Mouse (Mus musculus) bone marrow, adult 2 months (tissue): ENCODE data around the gene Tmem9. TPM values are rescaled to one million over a fixed set of nuclear protein-coding genes. Genes with fewer than 3 reads are reported as not detected.
A peak's percentile ranks its signal among the peaks of the same experiment; 100 is the strongest.

ENCODE experiments used
- H3K27ac ChIP-seq: fragments of 200-500 bp; 2 replicates; pipeline ENCODE4 v1.5.1; 2012; ENCODE audit warnings: low read depth, mild to moderate bottlenecking, control low read depth, inconsistent platforms, low read length; ENCODE audit not compliant: control insufficient read depth, poor library complexity, insufficient read depth
- H3K4me1 ChIP-seq: fragments of 200-500 bp; 2 replicates; pipeline ENCODE4 v1.6.1; 2011; ENCODE audit warnings: low read length; ENCODE audit not compliant: control insufficient read depth, insufficient read depth
- H3K4me3 ChIP-seq: fragments of 200-500 bp; replicated peaks from 2 replicates; pipeline ENCODE3; 2011; ENCODE audit warnings: mild to moderate bottlenecking, low read depth, low read length, control low read depth; ENCODE audit not compliant: control insufficient read depth
- CTCF ChIP-seq: fragments of 200-500 bp; IDR thresholded peaks from 2 replicates; pipeline ENCODE4 v1.5.1; 2011; ENCODE audit warnings: low read length, control low read depth; ENCODE audit not compliant: control insufficient read depth, insufficient read depth
- POLR2A ChIP-seq: fragments of 200-500 bp; IDR thresholded peaks from 2 replicates; pipeline ENCODE4 v1.6.1; 2011; ENCODE audit warnings: low read depth, mild to moderate bottlenecking, control low read depth, low read length, borderline replicate concordance; ENCODE audit not compliant: control insufficient read depth
- WGBS: fragments of 180-500 bp; shearing (Covaris S2); methylation state at CpG from one replicate; pipeline ENCODE4 v1.1.7; 2018; 5-methylcytosine and 5-hydroxymethylcytosine counted together
- polyA plus RNA-seq: library from polyadenylated mRNA; stranded (reverse); fragments of >200 nt; gene quantifications from 2 replicates; pipeline ENCODE4 v1.2.4, GENCODE M21; 2011; ENCODE audit warnings: low replicate concordance; ENCODE audit not compliant: missing spikeins, insufficient read depth, insufficient read length

Gene Tmem9
- polyA plus RNA-seq, 1 experiment, result 24.6 TPM

DNA sequence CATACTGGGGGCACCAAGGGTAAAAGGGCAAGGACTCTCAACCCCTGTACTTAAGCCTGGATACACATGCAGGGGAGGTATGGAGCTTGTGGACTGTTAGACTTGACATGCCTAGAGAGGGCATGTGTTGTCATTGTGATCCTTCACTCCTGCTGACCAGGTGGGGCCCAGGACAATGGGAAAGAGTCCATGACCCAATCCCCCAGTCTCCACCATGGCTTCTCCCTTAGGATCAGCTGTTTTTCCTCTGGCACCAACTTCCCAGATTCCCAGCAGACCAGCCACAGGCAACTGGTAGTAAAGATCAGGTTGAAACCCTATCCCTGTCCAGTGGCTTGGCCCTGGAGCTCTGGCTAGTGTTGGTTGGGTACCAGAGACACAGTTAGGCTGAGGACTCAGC lies 18.1 kb upstream of the Tmem9 start:
- no peak overlapping the region for H3K27ac ChIP-seq
- H3K4me1 ChIP-seq, result no peaks in the 10 kb centered on the region; the same call in 1 of the 2 replicates
- H3K4me3 ChIP-seq, result no peak overlapping the region
- TF ChIP-seq POLR2A (no peak), CTCF (no peak)

DNA sequence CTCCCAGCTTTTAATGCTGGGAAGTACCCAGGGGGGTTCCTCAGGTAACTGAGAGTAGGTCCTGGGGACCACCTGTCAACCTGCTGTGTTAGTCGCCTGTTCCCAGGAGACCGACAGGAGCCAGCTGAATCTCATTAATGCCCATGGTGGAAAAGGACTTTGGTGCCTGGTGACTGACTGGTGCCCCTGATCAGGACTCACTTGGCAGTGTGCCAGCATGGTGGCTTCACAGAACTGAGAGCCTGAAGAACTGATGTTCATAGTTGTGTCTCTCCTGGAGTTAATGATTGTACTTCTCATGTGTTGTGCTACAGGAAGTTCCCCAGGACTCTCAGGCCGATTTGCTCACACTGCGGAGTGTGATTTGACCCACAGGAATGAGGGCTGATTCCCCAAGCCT lies 14.5 kb upstream of the Tmem9 start:
- TF ChIP-seq CTCF (no peak), POLR2A (no peak)
- WGBS, result 67% methylated on average over 4 of the region's 4 CpGs
- Histone ChIP-seq H3K4me3 (no peak overlapping the region), H3K27ac (no peak overlapping the region), H3K4me1 (no peaks in the 10 kb centered on the region; the same call in 1 of the 2 replicates)

DNA sequence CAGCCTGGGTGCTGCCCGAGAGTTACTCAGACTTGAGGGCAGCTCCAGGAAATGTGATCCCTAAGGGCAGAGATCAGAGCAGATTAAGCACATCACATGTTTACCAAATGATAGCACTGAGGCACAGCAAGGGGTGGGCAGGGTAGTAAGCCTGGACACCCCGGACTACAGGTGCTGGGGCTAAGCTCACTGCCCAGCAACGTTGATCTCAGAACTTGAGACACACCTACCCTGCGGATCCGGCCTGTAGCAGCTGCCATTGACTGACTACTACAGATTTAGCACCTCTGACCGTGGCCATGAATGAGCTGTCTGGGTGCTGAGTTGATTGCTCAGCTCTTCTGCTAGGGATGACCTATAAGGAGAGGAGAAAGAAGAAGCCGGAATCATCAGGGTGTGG lies 10.4 kb upstream of the Tmem9 start:
- Histone ChIP-seq H3K4me1 (no peaks in the 10 kb centered on the region; the same call in 1 of the 2 replicates), H3K4me3 (no peak overlapping the region), H3K27ac (no peak overlapping the region)
- 73% methylated on average over 7 of the region's 7 CpGs for WGBS
- TF ChIP-seq CTCF (no peak), POLR2A (no peak)

- Histone ChIP-seq H3K4me1 (no peaks in the 10 kb centered on the region), H3K27ac (no peak overlapping the region), H3K4me3 (no peak overlapping the region)
- 60% methylated on average over 8 of the region's 8 CpGs for WGBS
- no peak for TF ChIP-seq POLR2A
- TF ChIP-seq CTCF, result no peak
Observed at GRCm38 (mm10) chr1:135999720-136000287, 8.1 kb upstream of the Tmem9 start.

GRCm38 (mm10) chr1:136001438-136001837 lies 6.5 kb upstream of the Tmem9 start:
- no peak overlapping the region for H3K27ac ChIP-seq
- H3K4me3 ChIP-seq, result no peak overlapping the region
- TF ChIP-seq POLR2A (no peak), CTCF (no peak)
- H3K4me1 ChIP-seq, result no peaks in the 10 kb centered on the region
- WGBS, result 94% methylated on average over 2 of the region's 2 CpGs

DNA sequence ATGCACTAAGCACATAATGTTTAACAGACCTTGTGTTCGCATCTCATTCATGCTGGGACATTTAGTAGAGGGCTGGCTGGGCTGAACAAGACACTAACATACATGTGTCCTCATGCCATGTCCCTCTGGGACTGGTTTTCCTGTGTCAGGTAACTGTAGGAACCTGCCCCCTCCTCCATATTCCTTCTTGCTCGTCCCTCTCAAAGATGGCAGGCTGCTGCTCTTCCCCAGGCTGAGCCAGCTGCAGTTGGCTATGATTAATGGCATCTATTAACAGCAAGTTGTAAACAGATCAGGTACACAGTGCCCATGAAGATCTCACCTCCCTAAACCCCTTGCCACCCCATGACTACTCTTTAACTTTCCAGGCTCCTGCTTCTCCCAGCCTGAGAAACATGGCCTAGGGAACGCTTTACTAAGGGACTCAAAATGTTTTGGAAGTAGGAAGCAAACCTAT lies 1.6 kb upstream of the Tmem9 start, which contains the start of gene Igfn1:
Igfn1 (minus strand) TSS at position 51 of the 457 bp plus-strand sequence.
- 84% methylated on average over 3 of the region's 3 CpGs for WGBS
- Histone ChIP-seq H3K4me3 (no peak within 1 kb of the TSS), H3K27ac (no peak within 1 kb of the TSS), H3K4me1 (no peaks in the 10 kb centered on the region)
- TF ChIP-seq POLR2A (no peak), CTCF (no peak)

DNA sequence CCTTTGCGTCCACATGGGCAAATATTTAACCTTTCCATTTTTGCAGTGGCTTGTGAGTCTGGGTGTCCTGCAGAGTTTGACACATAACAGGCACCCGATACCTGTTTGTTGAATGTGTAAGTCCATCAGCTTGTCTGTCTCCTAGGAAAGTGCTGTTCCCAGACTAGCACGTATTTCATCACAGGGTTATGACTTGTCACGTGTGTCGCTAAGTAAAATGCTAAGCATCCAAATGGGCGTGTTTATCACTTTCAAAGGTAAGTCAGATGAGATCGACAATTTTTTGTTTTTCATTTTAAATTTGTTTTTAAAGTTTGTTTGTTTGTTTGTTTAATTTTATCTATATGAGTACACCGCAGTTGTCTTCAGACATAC lies 196 bp downstream of the Tmem9 start:
- H3K4me1 ChIP-seq, result no peaks in the 10 kb centered on the region
- 16% methylated on average over 8 of the region's 8 CpGs for WGBS
- TF ChIP-seq CTCF, result no peak
- H3K4me3 ChIP-seq, result peak overlapping the region; percentile 43
- H3K27ac ChIP-seq, result no peak overlapping the region

GRCm38 (mm10) chr1:136010247-136010646 lies 2.3 kb downstream of the Tmem9 start:
- H3K27ac ChIP-seq, result no peak overlapping the region
- TF ChIP-seq CTCF (no peak), POLR2A (no peak)
- no peak overlapping the region for H3K4me3 ChIP-seq
- WGBS, result 89% methylated on average over 4 of the region's 4 CpGs
- H3K4me1 ChIP-seq, result no peaks in the 10 kb centered on the region; the same call in 1 of the 2 replicates

DNA sequence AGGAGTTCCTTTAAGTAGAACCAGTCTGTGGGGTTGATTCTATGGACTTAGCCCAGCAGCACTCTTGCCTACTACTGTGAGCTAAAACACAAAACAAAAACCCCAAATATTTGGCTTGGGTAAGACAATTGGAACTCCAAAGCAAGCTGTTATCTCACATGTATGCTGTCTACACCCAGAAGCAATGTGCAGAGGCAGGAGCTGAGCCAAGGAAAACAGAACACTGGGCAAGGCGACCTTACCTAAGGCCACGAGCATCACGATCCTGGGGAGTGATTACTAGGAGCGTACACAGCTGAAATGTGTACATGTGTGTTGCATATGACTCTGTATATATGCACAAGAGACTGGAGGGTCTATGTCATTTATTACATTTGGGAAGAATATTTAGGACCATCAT lies 5.6 kb downstream of the Tmem9 start:
- no peak overlapping the region for H3K27ac ChIP-seq
- TF ChIP-seq POLR2A, result no peak
- no peak for TF ChIP-seq CTCF
- H3K4me3 ChIP-seq, result no peak overlapping the region
- no peaks in the 10 kb centered on the region; the same call in 1 of the 2 replicates for H3K4me1 ChIP-seq
- WGBS, result 72% methylated on average over 4 of the region's 4 CpGs
